Comparison of ENCODE assay signal across 21 mouse cellular contexts in genomic region chr11:113658319-113658718, GRCm38 (mm10). TPM values are rescaled to one million over a fixed set of nuclear protein-coding genes. Genes with fewer than 3 reads are reported as not detected.
DNase-seq lines count a peak whose midpoint lies in the region; ATAC-seq and TF ChIP-seq lines count a peak whose summit lies in the region.
"Had no signal": no experiment of that assay in that cellular context is flagged by ENCODE, and none has a peak within 500 bp of the region (broad histone marks: within the 10 kb centered on the region; RNA-seq: fewer than 3 reads in every experiment).

No protein-coding gene starts in this region.

- DNase-seq in cerebellum, adult 9-11 months: peak; percentile 45
- DNase-seq in cerebellum, postnatal 36 days: no peak
- DNase-seq in kidney, adult 2 months: peak; percentile 69
- peak; percentile 36 to 79 for DNase-seq in kidney, postnatal 25 days
- no peak for DNase-seq in gastrocnemius, postnatal 10 days
- DNase-seq in heart, postnatal 14 days: no peak
- DNase-seq: adrenal gland, postnatal 10 days; cerebellum, adult 11 months; cerebellum, postnatal 10 days; embryo, embryonic 11 days; heart, adult 18-20 months had no signal

- no peak for TF ChIP-seq POLR2A in kidney, adult 2 months (IDR thresholded peaks at IDR 0.05; ENCODE audit: low read depth, low read length)

- H3K36me3 ChIP-seq in kidney, adult 2 months (ENCODE audit: control insufficient read depth, insufficient read depth, low read length): peaks cover 4% of the 10 kb centered on the region; the same call in 1 of the 2 replicates
- peaks cover 99% of the 10 kb centered on the region for H3K36me3 ChIP-seq in kidney, embryonic 15.5 days

- H3K9me3 ChIP-seq in kidney, embryonic 15.5 days (replicated peaks): no peaks in the 10 kb centered on the region
- H3K9me3 ChIP-seq: embryonic facial prominence, embryonic 15.5 days; forebrain, embryonic 15.5 days; heart, embryonic 10.5 days; heart, embryonic 15.5 days; hindbrain, embryonic 15.5 days had no signal

- intact Hi-C loops in heart, postnatal 14 days (cut with DNase I): no loop called here

- no peak overlapping the region for H3K4me2 ChIP-seq in kidney, embryonic 15.5 days
- H3K4me2 ChIP-seq: embryonic facial prominence, embryonic 15.5 days; forebrain, embryonic 15.5 days; heart, embryonic 15.5 days; hindbrain, embryonic 15.5 days had no signal

- no peak overlapping the region for H3K27ac ChIP-seq in kidney, adult 2 months (ENCODE audit: insufficient read depth, low read depth, low read length)
- 0 out of 2 replicates have a peak overlapping the region, but pooled peaks have one; percentile 14 for H3K27ac ChIP-seq in kidney, embryonic 15.5 days
- H3K27ac ChIP-seq: embryonic facial prominence, embryonic 15.5 days; forebrain, embryonic 15.5 days; heart, embryonic 10.5 days; heart, embryonic 15.5 days; hindbrain, embryonic 15.5 days had no signal

- no peak overlapping the region for H3K4me3 ChIP-seq in kidney, adult 2 months (ENCODE audit: insufficient read depth, low read depth, low read length)
- H3K4me3 ChIP-seq in kidney, embryonic 15.5 days (replicated peaks): no peak overlapping the region
- H3K4me3 ChIP-seq: embryonic facial prominence, embryonic 15.5 days; erythroblast, embryonic 14.5 days; forebrain, embryonic 15.5 days; heart, embryonic 10.5 days; heart, embryonic 15.5 days; hindbrain, embryonic 15.5 days had no signal

- H3K4me1 ChIP-seq in kidney, adult 2 months (ENCODE audit: control insufficient read depth, insufficient read depth, low read length): peaks cover 6% of the 10 kb centered on the region; the same call in 1 of the 2 replicates
- peaks cover 15% of the 10 kb centered on the region for H3K4me1 ChIP-seq in kidney, embryonic 15.5 days
- H3K4me1 ChIP-seq: heart, embryonic 15.5 days had no signal

- no peak for TF ChIP-seq CTCF in kidney, adult 2 months (conservative IDR thresholded peaks at IDR 0.05; ENCODE audit: insufficient read depth, insufficient read length, low read depth, low read length)

- H3K27me3 ChIP-seq in kidney, adult 2 months (replicated peaks; ENCODE audit: control insufficient read depth, insufficient read depth, low read length): no peaks in the 10 kb centered on the region
- H3K27me3 ChIP-seq in kidney, embryonic 15.5 days: no peaks in the 10 kb centered on the region
- H3K27me3 ChIP-seq: embryonic facial prominence, embryonic 15.5 days; forebrain, embryonic 15.5 days; heart, embryonic 15.5 days; hindbrain, embryonic 15.5 days had no signal

- 42% methylated on average over 8 of the region's 8 CpGs for WGBS in kidney, adult 2 months
- WGBS in kidney, embryonic 15.5 days: 68% methylated on average over 8 of the region's 8 CpGs

- ATAC-seq in kidney, embryonic 15.5 days (replicated peaks; ENCODE audit: low FRiP score): no peak
- no peak for ATAC-seq in erythroid progenitor cell, adult 5-6 weeks (replicated peaks; ENCODE audit: low FRiP score, poor library complexity, severe bottlenecking)
- ATAC-seq: forebrain, embryonic 15.5 days had no signal

- no peak overlapping the region for H3K9ac ChIP-seq in kidney, embryonic 15.5 days
- H3K9ac ChIP-seq: embryonic facial prominence, embryonic 15.5 days; forebrain, embryonic 15.5 days; heart, embryonic 15.5 days; hindbrain, embryonic 15.5 days had no signal

RNA-seq across cellular contexts. Expression of gene Slc39a11, which starts 8.4 kb away (rescaled TPM):
- polyA plus RNA-seq in kidney, adult 2 months (2012; rRNA removed): 24.5 and 29.5 TPM in 2 replicates
- 22.0 and 22.2 TPM in 2 replicates for polyA plus RNA-seq in kidney, embryonic 15.5 days (2015; fragmentation: Nextera tagmentation; extraction: Ambion mirVana)
- total RNA-seq in gastrocnemius, postnatal 10 days (2021): 1 to 10 TPM; 4.9 to 7.2 TPM
- 1 to 10 TPM; 2.9 to 3.7 TPM for total RNA-seq in heart, postnatal 14 days (2021)
- total RNA-seq in erythroid progenitor cell, adult 5-6 weeks (2015; ENCODE audit: low replicate concordance): 3.6 and 5.4 TPM in 2 replicates
- total RNA-seq in erythroid progenitor cell, adult 5-6 weeks (2017; ENCODE audit: low replicate concordance): 3.5 and 4.7 TPM in 2 replicates

RNA-seq across cellular contexts. Expression of gene Cog1, which starts 9.3 kb away (rescaled TPM):
- 32.8 and 38.7 TPM in 2 replicates for polyA plus RNA-seq in kidney, adult 2 months (2012; rRNA removed)
- polyA plus RNA-seq in kidney, embryonic 15.5 days (2015; fragmentation: Nextera tagmentation; extraction: Ambion mirVana): 23.6 and 25.6 TPM in 2 replicates
- total RNA-seq in gastrocnemius, postnatal 10 days (2021): 10 to 100 TPM; 20.1 to 25.0 TPM
- 10 to 100 TPM; 16.1 to 18.5 TPM for total RNA-seq in heart, postnatal 14 days (2021)
- 29.8 and 33.2 TPM in 2 replicates for total RNA-seq in erythroid progenitor cell, adult 5-6 weeks (2015; ENCODE audit: low replicate concordance)
- total RNA-seq in erythroid progenitor cell, adult 5-6 weeks (2017; ENCODE audit: low replicate concordance): 30.3 and 38.8 TPM in 2 replicates

RNA-seq across cellular contexts. Expression of gene Fam104a, which starts 25.6 kb away (rescaled TPM):
- polyA plus RNA-seq in kidney, adult 2 months (2012; rRNA removed): 24.6 and 25.8 TPM in 2 replicates
- 44.4 and 45.3 TPM in 2 replicates for polyA plus RNA-seq in kidney, embryonic 15.5 days (2015; fragmentation: Nextera tagmentation; extraction: Ambion mirVana)
- total RNA-seq in gastrocnemius, postnatal 10 days (2021): 10 to 100 TPM; 34.8 to 37.9 TPM
- 10 to 100 TPM; 15.3 to 16.0 TPM for total RNA-seq in heart, postnatal 14 days (2021)
- total RNA-seq in erythroid progenitor cell, adult 5-6 weeks (2015; ENCODE audit: low replicate concordance): 24.1 and 24.3 TPM in 2 replicates
- total RNA-seq in erythroid progenitor cell, adult 5-6 weeks (2017; ENCODE audit: low replicate concordance): 21.4 and 35.7 TPM in 2 replicates

RNA-seq across cellular contexts. Expression of gene D11Wsu47e, which starts 25.9 kb away (rescaled TPM):
- 7.6 and 7.8 TPM in 2 replicates for polyA plus RNA-seq in kidney, adult 2 months (2012; rRNA removed)
- polyA plus RNA-seq in kidney, embryonic 15.5 days (2015; fragmentation: Nextera tagmentation; extraction: Ambion mirVana): 21.3 and 22.0 TPM in 2 replicates
- total RNA-seq in gastrocnemius, postnatal 10 days (2021): 10 to 100 TPM in 1 of 2 experiments, 1 to 10 TPM in 1; 7.3 to 10.9 TPM
- 1 to 10 TPM; 6.5 to 7.1 TPM for total RNA-seq in heart, postnatal 14 days (2021)
- total RNA-seq in erythroid progenitor cell, adult 5-6 weeks (2015; ENCODE audit: low replicate concordance): 10.1 TPM in 1 of 2 replicates, not detected in the other
- 3.8 and 9.0 TPM in 2 replicates for total RNA-seq in erythroid progenitor cell, adult 5-6 weeks (2017; ENCODE audit: low replicate concordance)

RNA-seq across cellular contexts. Expression of gene Sstr2, which starts 39.2 kb away (rescaled TPM):
- 0.36 and 0.56 TPM in 2 replicates for polyA plus RNA-seq in kidney, adult 2 months (2012; rRNA removed)
- polyA plus RNA-seq in kidney, embryonic 15.5 days (2015; fragmentation: Nextera tagmentation; extraction: Ambion mirVana): 0.51 and 1.1 TPM in 2 replicates
- 1 to 10 TPM in 1 of 2 experiments, under 1 TPM in 1; 0.12 to 1.3 TPM for total RNA-seq in gastrocnemius, postnatal 10 days (2021)
- total RNA-seq in heart, postnatal 14 days (2021): not detected
- not detected in 2 replicates for total RNA-seq in erythroid progenitor cell, adult 5-6 weeks (2015; ENCODE audit: low replicate concordance)
- total RNA-seq in erythroid progenitor cell, adult 5-6 weeks (2017; ENCODE audit: low replicate concordance): not detected in 2 replicates
- total RNA-seq: gastrocnemius, adult 8-10 months; heart, adult 18-20 months; heart, postnatal 25 days had no signal
- polyA plus RNA-seq: erythroblast, embryonic 14.5 days had no signal

Comparison
In these comparisons a context has a peak if more than half of its experiments do, and no peak if none do; other contexts are left out.
1. DNase-seq: peak in cerebellum, adult 9-11 months (single experiment), kidney, adult 2 months (single experiment) and kidney, postnatal 25 days (2 of 2); none in cerebellum, postnatal 36 days (0 of 2), gastrocnemius, postnatal 10 days (single experiment) and heart, postnatal 14 days (0 of 2).